Mouse (Mus musculus): ENCODE data around the gene Klc1.

GRCm38 (mm10) chr12:111768322-111768928 lies 9.8 kb downstream of the Klc1 start:
- no peak for TF ChIP-seq CTCF (IDR thresholded peaks at IDR 0.05; ENCODE audit: control insufficient read depth, insufficient read depth, insufficient read length)
- no peak for TF ChIP-seq FOSL1 (IDR thresholded peaks at IDR 0.05; ENCODE audit: insufficient read depth, low read length, poor library complexity, severe bottlenecking)
- TF ChIP-seq MYOD1 (IDR thresholded peaks at IDR 0.05; ENCODE audit: control insufficient read depth, insufficient read length, low read depth) = no peak
